Mouse (Mus musculus) Patski (cell line): Measurements from ENCODE around the gene Trmt61a. TPM values are rescaled to one million over a fixed set of nuclear protein-coding genes. Genes with fewer than 3 reads are reported as not detected.

ENCODE experiments used
- ATAC-seq: fragments of 100-300 bp; one replicate; pipeline ENCODE4 v1.8.0; 2021
- CTCF ChIA-PET: fragments of 350-600 bp; sonication (Branson Sonifier 250); formaldehyde crosslinking; loops from one replicate; lab custom pipeline; 2022; ENCODE audit warnings: inconsistent platforms; lab: Charles Lee
- POLR2A ChIA-PET: fragments of 350-600 bp; sonication (Branson Sonifier 250); formaldehyde crosslinking; loops from one replicate; lab custom pipeline; 2022; ENCODE audit warnings: antibody characterized with exemption, inconsistent platforms; lab: Charles Lee
- DNase-seq: peaks from one replicate; pipeline ENCODE4 v3.0.0-alpha.2; 2011; ENCODE audit warnings: low read depth, low spot score
- H3K27me3 ChIP-seq: fragments of 371-371 bp; one replicate; pipeline ENCODE4 v1.5.1; 2021
- CTCF ChIP-seq: fragments of 100-300 bp; IDR thresholded peaks from one replicate; pipeline ENCODE4 v1.5.1; 2021
- in situ Hi-C: fragments of 300-500 bp; cut with MboI; formaldehyde crosslinking; loops from 3 replicates; pipeline ENCODE4 v1.11.1; 2018; ENCODE audit warnings: low pct_unique_long_range_greater_than_20kb, mixed read lengths
- polyA plus RNA-seq: library from polyadenylated mRNA; unstranded; gene quantifications from one replicate; pipeline ENCODE4 v1.2.3, GENCODE M21; 2021

Trmt61a gene
- polyA plus RNA-seq, 1 experiment from 2014 or later = 12.9 TPM

DNA sequence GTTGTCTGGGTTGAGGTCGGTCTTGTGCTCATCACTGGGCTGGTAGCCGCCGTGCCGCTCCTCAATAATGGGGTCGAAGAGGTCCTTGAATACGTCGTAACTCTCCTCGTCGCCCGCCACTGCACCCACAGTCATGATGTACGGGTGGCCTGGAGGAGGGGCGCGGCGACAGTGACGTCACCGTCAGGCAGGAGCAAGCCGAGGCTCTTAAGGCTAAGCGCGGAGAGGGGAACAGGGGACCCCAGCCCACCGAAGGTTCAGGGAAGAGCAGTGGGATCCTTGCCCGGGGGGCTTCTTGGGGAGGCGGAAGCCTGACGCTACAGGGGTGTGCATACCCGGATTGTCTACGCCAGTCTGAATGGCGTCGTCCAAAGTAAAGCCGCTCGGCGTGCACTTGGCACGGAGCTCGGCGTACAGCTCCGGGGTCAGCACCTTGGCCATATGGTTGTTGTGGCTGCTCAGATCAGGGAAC, 6.4 kb upstream of the Trmt61a start:
- DNase-seq = no peak
- TF ChIP-seq CTCF = no peak
- ChIA-PET CTCF (no interaction called here), POLR2A (no interaction called here)
- in situ Hi-C loops = no loop called here
- H3K27me3 ChIP-seq = no peaks in the 10 kb centered on the region
- no peak for ATAC-seq

GRCm38 (mm10) chr12:111672176-111672575, 5.7 kb upstream of the Trmt61a start, which contains the start of gene Ckb:
TSS of gene Ckb (minus strand) at chr12:111672338.
- no peak for TF ChIP-seq CTCF
- ATAC-seq (peak; percentile 11), DNase-seq (no peak)
- no peaks in the 10 kb centered on the region for H3K27me3 ChIP-seq
- POLR2A ChIA-PET = no interaction called here
- in situ Hi-C loops = no loop called here
- CTCF ChIA-PET = no interaction called here

DNA sequence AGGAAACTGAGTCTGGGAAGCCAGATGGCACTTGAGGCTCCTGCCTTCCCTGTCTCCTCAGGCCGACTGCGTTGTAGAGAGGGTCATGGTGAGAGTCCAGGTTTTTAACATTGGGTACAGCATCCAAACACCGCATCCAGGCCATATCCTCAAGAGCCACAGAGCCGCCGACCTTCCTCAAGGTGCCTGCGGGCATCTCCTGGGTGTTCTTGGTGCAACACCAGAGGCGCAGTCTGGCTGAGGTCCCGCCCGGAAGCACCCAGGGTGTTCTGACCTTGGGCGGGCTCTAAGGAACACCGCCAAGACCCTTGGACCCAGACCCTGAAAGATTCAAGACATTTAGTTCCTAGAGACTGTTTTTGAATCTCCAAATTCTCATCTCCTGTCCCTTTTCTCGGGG, 5.3 kb upstream of the Trmt61a start:
- in situ Hi-C loops = no loop called here
- DNase-seq (no peak), ATAC-seq (no peak)
- CTCF ChIA-PET = interaction anchor here (0.8 kb wide), 1 partner anchor 15 kb away, joined by 3 read pairs; no protein-coding TSS in a partner anchor
- POLR2A ChIA-PET = no interaction called here
- no peak for TF ChIP-seq CTCF
- no peaks in the 10 kb centered on the region for H3K27me3 ChIP-seq

DNA sequence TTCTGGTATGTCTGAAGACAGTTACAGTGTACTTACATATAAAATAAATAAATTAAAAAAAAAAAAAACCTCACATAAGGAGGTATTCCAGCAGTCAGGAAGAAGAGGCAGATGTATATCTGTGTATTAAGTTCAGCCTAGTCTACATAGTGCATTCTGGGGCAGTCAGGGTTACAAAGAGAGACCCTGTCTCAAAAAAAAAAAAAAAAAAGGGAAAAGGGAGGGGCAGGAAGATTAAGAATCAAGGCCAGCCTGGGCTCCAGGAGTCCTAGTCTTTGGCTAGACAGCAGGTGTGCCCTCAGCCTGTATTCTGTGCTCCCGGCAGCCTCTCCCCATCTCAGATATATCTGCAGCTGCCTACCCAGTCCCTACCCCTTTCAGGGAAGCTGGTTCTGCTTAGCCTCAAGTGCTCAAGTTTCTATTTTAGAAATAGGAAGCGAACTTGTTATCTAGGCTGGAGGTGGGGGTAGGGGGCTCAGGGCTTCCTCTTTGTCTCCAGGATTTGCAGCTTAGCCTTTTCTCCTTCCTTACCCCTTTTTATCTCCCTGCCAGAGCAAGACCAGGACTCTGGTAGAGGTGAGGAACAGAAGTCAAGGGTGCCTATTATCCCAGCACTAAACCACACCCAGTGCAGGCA, 2.9 kb upstream of the Trmt61a start:
- TF ChIP-seq CTCF = no peak
- ATAC-seq = no peak
- ChIA-PET CTCF (no interaction called here), POLR2A (no interaction called here)
- no peaks in the 10 kb centered on the region for H3K27me3 ChIP-seq
- no peak for DNase-seq
- in situ Hi-C loops = no loop called here

DNA sequence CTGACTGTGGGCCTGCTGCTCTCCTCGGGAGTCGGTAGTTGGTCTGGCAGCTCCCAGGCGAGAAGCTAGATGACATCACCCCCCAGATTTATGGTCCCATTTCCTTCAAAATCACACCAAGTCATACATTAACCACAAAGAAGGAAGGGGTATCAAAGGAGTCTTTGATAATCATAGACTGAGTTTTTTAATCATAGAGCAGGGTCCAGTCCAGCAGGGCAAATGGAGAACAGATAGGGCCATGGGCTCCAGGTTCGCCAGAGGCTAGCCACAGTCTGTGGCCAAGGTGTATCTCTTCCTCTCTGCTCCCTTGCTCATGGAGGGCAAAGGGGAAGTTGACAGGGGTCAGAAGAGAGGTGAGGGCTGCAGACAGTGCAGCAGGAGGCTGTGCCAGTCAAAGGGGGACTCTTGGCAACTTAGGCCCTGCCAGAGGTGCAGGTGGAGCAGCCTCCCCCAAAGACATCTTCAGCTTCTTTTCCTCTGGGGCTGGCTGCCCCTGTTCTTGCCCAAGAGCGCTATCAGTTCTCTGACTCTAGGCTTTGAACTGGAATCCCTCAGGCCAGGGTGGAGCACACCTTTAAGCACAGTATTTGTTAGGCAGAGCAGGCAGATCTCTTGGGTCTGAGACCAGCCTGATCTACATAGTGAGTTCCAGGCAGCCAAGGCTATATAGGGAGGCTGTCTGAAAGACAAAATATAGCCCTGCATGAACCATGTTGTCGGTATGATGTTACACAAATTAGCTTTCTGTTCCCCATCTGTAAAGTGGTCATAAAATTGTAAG, 1.9 kb upstream of the Trmt61a start:
- DNase-seq = no peak
- in situ Hi-C loops = no loop called here
- no peak for ATAC-seq
- ChIA-PET CTCF (interaction anchor here (1.5 kb wide), 1 partner anchor 8 kb away, joined by 9 read pairs; no protein-coding TSS in a partner anchor), POLR2A (no interaction called here)
- no peak for TF ChIP-seq CTCF
- H3K27me3 ChIP-seq = no peaks in the 10 kb centered on the region

DNA sequence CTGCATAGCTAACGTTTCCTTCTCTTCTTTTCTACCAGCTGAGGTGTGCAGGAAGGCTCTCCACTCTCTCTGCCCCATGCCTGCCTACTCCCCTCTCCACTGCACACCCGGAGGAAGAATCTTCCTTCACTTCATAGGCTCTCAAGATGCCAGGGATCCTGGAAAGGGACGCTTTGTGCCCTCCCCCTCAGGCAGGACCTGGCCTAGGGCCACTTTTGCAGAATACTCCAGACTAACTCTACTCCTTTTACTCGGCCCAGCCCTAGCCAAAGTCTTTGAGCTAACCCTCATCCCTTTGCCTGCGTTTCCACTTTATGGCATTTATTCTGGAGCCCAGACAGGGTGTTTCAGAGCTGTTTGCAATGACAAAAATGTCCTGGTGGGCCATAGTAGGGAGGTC, 484 bp upstream of the Trmt61a start:
- ATAC-seq (no peak), DNase-seq (no peak)
- no peak for TF ChIP-seq CTCF
- H3K27me3 ChIP-seq = no peaks in the 10 kb centered on the region
- in situ Hi-C loops = no loop called here
- POLR2A ChIA-PET = interaction anchor here (0.7 to 1.7 kb wide), 2 partner anchors 19 kb away, joined by 3 to 6 read pairs; no protein-coding TSS in a partner anchor
- CTCF ChIA-PET = interaction anchor here (1.5 kb wide), 1 partner anchor 9 kb away, joined by 9 read pairs; no protein-coding TSS in a partner anchor

- POLR2A ChIA-PET = interaction anchor here (1.3 to 1.7 kb wide), 2 partner anchors 9 to 18 kb away, joined by 3 to 6 read pairs; no protein-coding TSS in a partner anchor
- DNase-seq (no peak), ATAC-seq (no peak)
- CTCF ChIA-PET = interaction anchor here (1.1 to 1.7 kb wide), 3 partner anchors 10 to 27 kb away, joined by 3 to 5 read pairs (median 3); no protein-coding TSS in a partner anchor
- no peaks in the 10 kb centered on the region for H3K27me3 ChIP-seq
- in situ Hi-C loops = no loop called here
- no peak for TF ChIP-seq CTCF
Observed at GRCm38 (mm10) chr12:111678670-111678933, 697 bp downstream of the Trmt61a start.

DNA sequence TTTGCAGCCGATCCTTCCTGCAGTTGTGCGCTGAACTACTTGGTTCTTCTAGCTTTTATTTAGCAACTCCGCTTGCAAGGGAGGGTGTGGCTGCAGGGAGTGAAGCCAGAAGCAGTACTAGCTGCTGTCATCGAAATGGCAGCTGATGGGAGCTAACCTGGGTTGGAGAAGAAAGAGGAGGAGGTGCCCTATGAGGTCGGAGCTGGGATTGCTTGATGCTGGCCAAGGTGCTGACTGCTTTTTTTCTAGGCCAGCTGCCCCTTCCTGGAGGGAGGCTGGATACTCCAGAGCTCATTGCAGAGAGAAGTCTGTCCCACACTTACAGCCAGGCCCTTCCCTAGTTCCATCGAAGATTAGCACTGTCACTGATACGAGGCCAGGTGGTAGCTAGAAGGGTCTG, 1.1 kb downstream of the Trmt61a start:
- ATAC-seq (no peak), DNase-seq (no peak)
- TF ChIP-seq CTCF = no peak
- H3K27me3 ChIP-seq = no peaks in the 10 kb centered on the region
- ChIA-PET POLR2A (interaction anchor here (1.3 to 1.7 kb wide), 2 partner anchors 9 to 17 kb away, joined by 3 to 6 read pairs; no protein-coding TSS in a partner anchor), CTCF (interaction anchor here (1.1 to 1.7 kb wide), 3 partner anchors 10 to 26 kb away, joined by 3 to 5 read pairs (median 3); no protein-coding TSS in a partner anchor)
- in situ Hi-C loops = no loop called here

DNA sequence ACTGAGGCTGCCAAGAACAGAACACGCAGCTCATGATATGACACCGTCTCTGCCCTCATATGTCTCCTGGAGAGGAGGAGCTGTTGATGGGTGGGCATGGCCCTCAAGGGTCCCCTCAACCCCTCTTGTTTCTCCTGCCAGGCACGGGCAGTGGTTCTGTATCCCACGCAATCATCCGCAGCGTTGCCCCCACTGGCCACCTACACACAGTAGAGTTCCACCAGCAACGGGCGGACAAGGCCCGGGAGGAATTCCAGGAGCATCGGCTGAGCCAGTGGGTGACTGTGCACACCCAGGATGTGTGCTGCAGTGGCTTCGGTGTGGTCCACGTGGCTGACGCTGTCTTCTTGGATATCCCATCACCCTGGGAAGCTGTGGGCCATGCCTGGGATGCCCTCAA, 2.8 kb downstream of the Trmt61a start:
- no peaks in the 10 kb centered on the region for H3K27me3 ChIP-seq
- no peak for TF ChIP-seq CTCF
- ATAC-seq (no peak), DNase-seq (no peak)
- ChIA-PET CTCF (interaction anchor here (0.6 to 1.1 kb wide), 2 partner anchors 16 to 85 kb away, joined by 3 read pairs; no protein-coding TSS in a partner anchor), POLR2A (no interaction called here)
- in situ Hi-C loops = no loop called here

GRCm38 (mm10) chr12:111681305-111681704, 3.4 kb downstream of the Trmt61a start:
- ChIA-PET CTCF (interaction anchor here (0.6 to 1.9 kb wide), 2 partner anchors 15 to 85 kb away, joined by 3 to 7 read pairs; no protein-coding TSS in a partner anchor), POLR2A (interaction anchor here (0.5 kb wide), 1 partner anchor 935 kb away, joined by 3 read pairs; no protein-coding TSS in a partner anchor)
- H3K27me3 ChIP-seq = no peaks in the 10 kb centered on the region
- TF ChIP-seq CTCF = no peak
- in situ Hi-C loops = no loop called here
- no peak for ATAC-seq
- DNase-seq = no peak
